8 mouse cellular contexts compared by ENCODE assay signal in the genomic region with DNA sequence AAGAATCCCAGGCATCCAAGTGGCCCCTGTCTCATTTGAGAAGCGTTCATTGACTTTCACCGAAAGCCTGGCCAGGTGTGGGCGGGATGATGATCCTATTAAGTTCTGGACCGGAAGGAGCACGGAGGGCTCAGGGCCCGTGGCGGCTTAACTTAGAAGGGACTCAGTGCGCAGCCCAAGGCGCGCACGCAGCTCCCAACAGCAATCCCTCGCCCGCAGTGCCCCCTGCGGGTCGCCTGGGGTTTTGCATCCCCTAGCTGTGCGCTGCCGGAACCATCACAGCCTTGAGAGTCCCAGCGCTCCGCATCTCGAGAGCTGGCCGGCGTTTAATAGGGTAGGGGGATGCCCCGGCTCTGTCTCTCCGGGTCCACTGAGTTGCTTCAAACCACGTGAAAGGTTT. TPM values are rescaled to one million over a fixed set of nuclear protein-coding genes. Genes with fewer than 3 reads are reported as not detected.
DNase-seq lines count a peak whose midpoint lies in the region; ATAC-seq lines count a peak whose summit lies in the region.

No protein-coding gene starts in this region.

- peak overlapping the region; percentile 83 for H3K27ac ChIP-seq in hindbrain, embryonic 13.5 days

- H3K9ac ChIP-seq in hindbrain, embryonic 13.5 days = peak overlapping the region; percentile 76

- H3K4me1 ChIP-seq in hindbrain, embryonic 13.5 days (replicated peaks) = peaks cover 52% of the 10 kb centered on the region

- H3K4me3 ChIP-seq in hindbrain, embryonic 13.5 days = peak overlapping the region; percentile 47

- no peaks in the 10 kb centered on the region for H3K9me3 ChIP-seq in hindbrain, embryonic 13.5 days

- no peaks in the 10 kb centered on the region for H3K36me3 ChIP-seq in hindbrain, embryonic 13.5 days

- DNase-seq in MN1 (ENCODE audit: low spot score) = peak; percentile 91
- peak; percentile 91 to 94 for DNase-seq in cerebellum, postnatal 14 days
- DNase-seq in frontal cortex, postnatal 25 days (ENCODE audit: low spot score in 2 of 2) = peak; percentile 66 to 73
- DNase-seq in layer of hippocampus, postnatal 14 days (ENCODE audit: low spot score in 2 of 2) = peak; percentile 75 to 81
- peak; percentile 81 for DNase-seq in lung, postnatal 14 days
- peak; percentile 97 for DNase-seq in retina, embryonic 14.5 days (ENCODE audit: low spot score)
- DNase-seq in thymus, postnatal 36 days = peak; percentile 68

- H3K4me2 ChIP-seq in hindbrain, embryonic 13.5 days = peak overlapping the region; percentile 73

- H3K27me3 ChIP-seq in hindbrain, embryonic 13.5 days = peaks cover 71% of the 10 kb centered on the region

- ATAC-seq in hindbrain, embryonic 13.5 days (ENCODE audit: low FRiP score) = peak; percentile 35; the same call in 1 of the 2 replicates

- WGBS in hindbrain, embryonic 13.5 days = under 1% methylated on average over 25 of the region's 25 CpGs

RNA-seq across cellular contexts. Expression of a gene that starts 1.4 kb away (rescaled TPM):
- polyA plus RNA-seq in hindbrain, embryonic 13.5 days (2015; fragmentation: Nextera tagmentation; extraction: Ambion mirVana) = 41.4 and 45.5 TPM in 2 replicates
- total RNA-seq in layer of hippocampus, postnatal 14 days (2021) = 1 to 10 TPM; 2.1 to 2.5 TPM

Comparison
In these comparisons a context has a peak if more than half of its experiments do, and no peak if none do; other contexts are left out.
1. Peak in every context shown above with its lines: DNase-seq, ATAC-seq, H3K4me3 ChIP-seq and H3K27ac ChIP-seq.